Mouse (Mus musculus) liver, embryonic 15.5 days (tissue): ENCODE data around the gene Capn13. TPM values are rescaled to one million over a fixed set of nuclear protein-coding genes. Genes with fewer than 3 reads are reported as not detected.
A peak's percentile ranks its signal among the peaks of the same experiment; 100 is the strongest.
"Not testable (repeated sequence)": the region's sequence is repeated elsewhere in the genome, so short reads cannot be mapped to it uniquely, and the experiment has no call there.

ENCODE experiments used
- ATAC-seq: fragments of 200-750 bp; cut with Nextera tagmentation; 2 replicates; pipeline ENCODE4 v1.8.0; 2017; ENCODE audit warnings: moderate number of reproducible peaks, mild to moderate bottlenecking, moderate library complexity; ENCODE audit not compliant: insufficient read depth
- H3K27ac ChIP-seq: fragments of 300-500 bp; sonication (generic); replicated peaks from 2 replicates; pipeline ENCODE4 v1.5.1; 2015; ENCODE audit warnings: mild to moderate bottlenecking, inconsistent platforms
- H3K27me3 ChIP-seq: fragments of 300-500 bp; sonication (generic); 2 replicates; pipeline ENCODE4 v1.6.1; 2015; ENCODE audit warnings: mild to moderate bottlenecking, inconsistent platforms
- H3K36me3 ChIP-seq: fragments of 300-500 bp; sonication (generic); replicated peaks from 2 replicates; pipeline ENCODE4 v1.6.1; 2015; ENCODE audit warnings: moderate library complexity, mild to moderate bottlenecking, inconsistent platforms
- H3K4me1 ChIP-seq: fragments of 300-500 bp; sonication (generic); replicated peaks from 2 replicates; pipeline ENCODE4 v1.6.1; 2015; ENCODE audit warnings: inconsistent platforms
- H3K4me2 ChIP-seq: fragments of 300-500 bp; sonication (generic); 2 replicates; pipeline ENCODE4 v1.6.1; 2015; ENCODE audit warnings: moderate library complexity, mild to moderate bottlenecking, inconsistent platforms
- H3K4me3 ChIP-seq: fragments of 300-500 bp; sonication (generic); replicated peaks from 2 replicates; pipeline ENCODE4 v1.5.1; 2015; ENCODE audit warnings: mild to moderate bottlenecking, inconsistent platforms
- H3K9ac ChIP-seq: fragments of 300-500 bp; sonication (generic); 2 replicates; pipeline ENCODE4 v1.6.1; 2015; ENCODE audit warnings: moderate library complexity, mild to moderate bottlenecking, inconsistent platforms
- H3K9me3 ChIP-seq: fragments of 300-500 bp; sonication (generic); replicated peaks from 2 replicates; pipeline ENCODE4 v1.6.1; 2016; ENCODE audit warnings: inconsistent platforms
- WGBS: fragments of 180-500 bp; shearing (Covaris S2); methylation state at CpG from one replicate; pipeline ENCODE4 v1.1.7; 2015; ENCODE audit warnings: mixed read lengths; ENCODE audit not compliant: insufficient replicate concordance; 5-methylcytosine and 5-hydroxymethylcytosine counted together
- polyA plus RNA-seq: library from polyadenylated mRNA; unstranded; fragments of >200 nt; fragmentation: Nextera tagmentation; extraction: Ambion mirVana; gene quantifications from 2 replicates; pipeline ENCODE4 v1.2.1, GENCODE M21; 2015

Gene Capn13
- polyA plus RNA-seq, 1 experiment from 2014 or later = not detected

DNA sequence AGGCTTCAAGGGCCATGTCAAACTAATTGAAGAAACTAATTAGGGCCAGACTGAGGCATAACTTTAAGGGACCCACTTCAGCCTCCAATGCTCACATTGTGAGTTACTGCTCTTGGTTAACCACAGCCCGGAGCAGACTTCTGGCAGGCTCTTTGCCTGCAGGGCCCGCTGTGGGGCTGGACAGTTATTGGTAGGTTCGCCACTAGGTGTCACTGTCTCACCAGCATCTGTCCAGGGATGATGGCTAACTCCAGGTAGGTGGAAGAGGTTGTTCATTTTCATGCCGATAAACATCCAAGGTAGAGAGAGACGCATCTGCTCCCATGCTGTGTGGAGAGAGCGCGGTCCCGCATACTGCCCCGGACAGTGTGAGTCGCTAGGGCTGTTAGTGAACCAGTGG, 98.6 kb downstream of the Capn13 start:
- peaks cover 28% of the 10 kb centered on the region for H3K27me3 ChIP-seq
- no peak overlapping the region for H3K4me3 ChIP-seq
- H3K4me1 ChIP-seq = 0 out of 2 replicates have a peak, but pooled peaks cover 3% of the 10 kb centered on the region
- H3K4me2 ChIP-seq = no peak overlapping the region
- peak; percentile 42; the same call in 1 of the 2 replicates for ATAC-seq
- 7% methylated on average over 10 of the region's 10 CpGs for WGBS
- no peak overlapping the region for H3K9ac ChIP-seq
- no peaks in the 10 kb centered on the region for H3K9me3 ChIP-seq
- H3K27ac ChIP-seq = no peak overlapping the region
- H3K36me3 ChIP-seq = no peaks in the 10 kb centered on the region

GRCm38 (mm10) chr17:73301258-73302050, 99.2 kb downstream of the Capn13 start:
- H3K9me3 ChIP-seq = no peaks in the 10 kb centered on the region
- no peak overlapping the region for H3K4me2 ChIP-seq
- H3K9ac ChIP-seq = no peak overlapping the region
- H3K27ac ChIP-seq = no peak overlapping the region
- 0 out of 2 replicates have a peak, but pooled peaks cover 3% of the 10 kb centered on the region for H3K4me1 ChIP-seq
- ATAC-seq = no peak
- H3K4me3 ChIP-seq = no peak overlapping the region
- peaks cover 28% of the 10 kb centered on the region for H3K27me3 ChIP-seq
- 17% methylated on average over 15 of the region's 15 CpGs for WGBS
- no peaks in the 10 kb centered on the region for H3K36me3 ChIP-seq

DNA sequence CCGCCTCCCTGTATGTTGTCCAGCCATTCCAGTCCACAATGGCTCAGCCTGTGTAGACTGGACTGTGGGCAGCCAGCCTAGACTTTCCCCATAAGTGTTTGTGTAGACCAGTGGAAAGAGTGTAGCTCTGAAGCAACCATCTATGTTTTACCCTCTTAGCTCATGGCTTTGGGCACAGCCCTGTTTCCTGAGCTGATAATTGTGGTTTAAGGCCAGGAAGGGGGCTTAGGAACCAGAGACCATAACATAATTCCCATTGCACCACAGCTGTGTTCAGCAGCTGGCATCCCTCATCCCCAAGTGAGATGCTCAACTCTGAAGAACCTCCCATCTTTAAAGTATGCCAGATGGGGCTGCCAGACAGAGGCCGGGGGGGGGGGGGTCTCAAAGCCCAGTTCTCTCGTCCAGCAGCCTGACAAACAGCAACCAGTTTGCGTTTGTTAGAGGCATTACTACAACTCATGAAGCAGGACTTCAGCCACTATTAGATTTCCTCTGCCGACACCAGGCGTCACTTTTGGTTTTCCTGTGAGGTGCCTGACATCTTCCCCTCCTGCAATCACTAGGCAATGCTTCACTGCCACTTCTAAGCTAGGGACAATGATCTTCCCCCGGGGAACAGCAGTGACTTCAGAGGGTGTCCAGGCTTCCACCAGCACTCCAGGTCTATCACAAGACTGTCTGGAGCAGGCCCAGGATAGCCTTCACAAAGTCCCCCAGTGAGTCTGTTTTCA, 100.4 kb downstream of the Capn13 start:
- Histone ChIP-seq H3K27ac (no peak overlapping the region), H3K4me3 (no peak overlapping the region), H3K4me2 (no peak overlapping the region), H3K9ac (no peak overlapping the region), H3K27me3 (peaks cover 28% of the 10 kb centered on the region), H3K9me3 (no peaks in the 10 kb centered on the region), H3K36me3 (no peaks in the 10 kb centered on the region), H3K4me1 (0 out of 2 replicates have a peak, but pooled peaks cover 3% of the 10 kb centered on the region)
- ATAC-seq = no peak
- 24% methylated on average over 7 of the region's 7 CpGs for WGBS

DNA sequence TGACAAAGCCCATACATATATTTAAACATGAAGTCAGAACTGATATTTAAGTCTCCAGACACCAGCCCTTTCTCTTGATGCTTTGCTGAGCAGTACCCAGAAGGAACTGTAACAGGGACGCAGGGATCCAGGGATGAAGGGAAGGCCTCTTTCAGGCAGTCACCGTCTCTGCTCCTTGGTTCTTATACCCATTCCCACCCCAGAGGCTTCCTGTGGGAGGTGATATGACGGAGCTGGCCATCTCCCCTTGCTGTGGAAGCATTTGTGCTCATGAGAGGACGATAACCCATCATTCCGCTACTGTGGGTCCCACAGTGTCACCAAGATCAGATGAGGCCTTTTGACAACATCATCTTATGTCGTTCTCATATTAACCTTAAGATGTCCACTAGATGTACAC, 101.7 kb downstream of the Capn13 start:
- H3K9me3 ChIP-seq = no peaks in the 10 kb centered on the region
- H3K4me2 ChIP-seq = no peak overlapping the region
- no peaks in the 10 kb centered on the region for H3K36me3 ChIP-seq
- H3K4me1 ChIP-seq = 0 out of 2 replicates have a peak, but pooled peaks cover 3% of the 10 kb centered on the region
- H3K27ac ChIP-seq = no peak overlapping the region
- no peak overlapping the region for H3K9ac ChIP-seq
- no peak for ATAC-seq
- 72% methylated on average over 6 of the region's 6 CpGs for WGBS
- peaks cover 26% of the 10 kb centered on the region for H3K27me3 ChIP-seq
- no peak overlapping the region for H3K4me3 ChIP-seq

DNA sequence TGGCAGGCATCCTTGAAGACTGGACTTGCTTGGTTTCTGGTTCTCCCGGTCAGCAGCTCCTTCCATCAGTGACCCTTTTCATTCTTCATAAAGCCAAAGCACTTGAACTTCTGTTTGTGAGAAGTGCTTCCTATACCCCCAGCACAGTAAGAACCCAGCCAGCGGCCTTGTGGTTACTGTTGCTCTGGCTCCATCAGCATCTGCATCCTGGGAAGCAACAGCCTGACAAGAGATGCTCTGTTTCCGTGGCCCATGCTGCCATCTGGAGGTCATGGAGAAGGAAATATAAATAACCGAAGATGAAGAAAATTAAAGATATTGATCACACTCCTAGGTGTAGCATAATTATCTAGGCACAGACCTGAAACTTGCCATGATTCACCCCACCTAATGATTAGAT, 103.8 kb downstream of the Capn13 start:
- no peak overlapping the region for H3K9ac ChIP-seq
- WGBS = 22% methylated on average over 4 of the region's 4 CpGs

DNA sequence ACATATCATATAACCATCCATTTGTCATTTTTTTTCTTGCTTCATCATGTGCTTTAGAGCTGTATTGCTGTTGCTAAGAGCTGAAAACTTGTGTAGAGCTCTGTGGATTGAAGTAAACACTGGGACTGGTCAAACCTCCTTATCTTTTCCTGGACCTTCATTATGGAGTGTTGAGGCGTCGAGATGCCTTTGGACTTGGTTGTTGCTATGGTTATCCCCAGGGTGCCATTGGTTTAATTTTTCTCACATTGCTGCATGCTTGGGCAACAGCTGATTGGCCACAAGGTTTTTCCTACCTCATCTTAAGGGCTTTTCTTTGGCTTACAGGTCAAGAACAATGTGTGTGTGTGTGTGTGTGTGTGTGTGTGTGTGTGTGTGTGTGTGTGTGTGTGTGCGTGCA, 107.4 kb downstream of the Capn13 start:
- Histone ChIP-seq H3K9me3 (no peaks in the 10 kb centered on the region), H3K4me2 (no peak overlapping the region), H3K27me3 (peaks cover 4% of the 10 kb centered on the region; the same call in 1 of the 2 replicates), H3K27ac (no peak overlapping the region), H3K9ac (no peak overlapping the region), H3K4me1 (no peaks in the 10 kb centered on the region), H3K36me3 (no peaks in the 10 kb centered on the region), H3K4me3 (no peak overlapping the region)
- ATAC-seq = no peak
- WGBS = 64% methylated on average over 3 of the region's 3 CpGs

More for the DNA sequence above, 103.8 kb downstream of the Capn13 start:
- Histone ChIP-seq H3K4me1 (0 out of 2 replicates have a peak, but pooled peaks cover 3% of the 10 kb centered on the region), H3K9me3 (no peaks in the 10 kb centered on the region), H3K27me3 (peaks cover 13% of the 10 kb centered on the region), H3K27ac (no peak overlapping the region), H3K36me3 (no peaks in the 10 kb centered on the region), H3K4me2 (no peak overlapping the region), H3K4me3 (no peak overlapping the region)
- no peak for ATAC-seq

DNA sequence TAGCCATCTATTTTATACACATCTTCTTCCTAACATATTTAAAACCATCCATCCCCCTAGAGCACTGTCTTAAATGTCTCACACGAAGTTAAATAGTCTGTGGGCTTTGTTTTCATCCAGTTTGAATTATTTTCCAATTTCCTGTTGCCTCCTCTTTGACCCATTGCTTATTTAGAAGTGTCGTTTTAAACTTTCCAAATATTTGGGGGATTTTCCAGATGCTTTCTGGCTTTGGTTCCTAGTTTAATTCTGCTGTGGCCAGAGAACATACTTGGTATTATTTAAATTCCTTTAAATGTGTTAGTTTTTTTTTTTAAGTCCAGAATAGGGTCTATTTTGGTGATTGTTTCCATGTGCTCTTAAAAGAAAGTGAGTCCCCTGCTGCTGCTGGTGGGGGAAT, 116.4 kb downstream of the Capn13 start:
- H3K4me2 ChIP-seq = no peak overlapping the region
- no peaks in the 10 kb centered on the region for H3K27me3 ChIP-seq
- H3K9me3 ChIP-seq = no peaks in the 10 kb centered on the region
- H3K27ac ChIP-seq = no peak overlapping the region
- H3K36me3 ChIP-seq = no peaks in the 10 kb centered on the region
- no peak overlapping the region for H3K9ac ChIP-seq
- H3K4me1 ChIP-seq = no peaks in the 10 kb centered on the region
- no peak overlapping the region for H3K4me3 ChIP-seq
- 38% methylated on average over 2 of the region's 2 CpGs for WGBS
- ATAC-seq = no peak

DNA sequence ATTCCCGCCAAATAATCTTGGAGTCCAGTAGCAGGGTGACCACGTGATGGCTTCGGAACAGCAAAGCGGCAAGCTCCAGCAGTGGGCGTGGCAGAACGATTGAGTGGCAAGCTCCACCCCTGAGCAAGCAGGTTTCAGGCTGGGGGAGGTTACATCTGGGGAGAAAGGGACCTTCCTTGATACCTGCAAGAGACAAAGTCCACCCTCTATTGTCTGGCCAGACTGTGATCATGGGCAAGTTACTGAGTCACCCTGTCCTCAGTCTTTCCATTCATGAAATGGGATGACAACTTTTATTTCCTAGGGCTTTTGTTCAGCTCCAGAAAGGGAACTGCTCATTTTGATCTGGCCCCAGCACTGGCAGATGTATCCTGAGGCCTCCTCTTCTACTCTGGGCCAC, 118.0 kb downstream of the Capn13 start:
- 36% methylated on average over 6 of the region's 6 CpGs for WGBS

GRCm38 (mm10) chr17:73277770-73278169, 122.9 kb downstream of the Capn13 start:
- no peak for ATAC-seq
- H3K4me3 ChIP-seq = no peak overlapping the region
- H3K4me1 ChIP-seq = no peaks in the 10 kb centered on the region
- no peak overlapping the region for H3K9ac ChIP-seq
- H3K27me3 ChIP-seq = no peaks in the 10 kb centered on the region
- no peak overlapping the region for H3K27ac ChIP-seq
- H3K9me3 ChIP-seq = no peaks in the 10 kb centered on the region
- no peak overlapping the region for H3K4me2 ChIP-seq
- 76% methylated on average over 4 of the region's 4 CpGs for WGBS
- no peaks in the 10 kb centered on the region for H3K36me3 ChIP-seq

More for the DNA sequence above, 118.0 kb downstream of the Capn13 start:
- not testable (repeated sequence) for H3K36me3 ChIP-seq, H3K9me3 ChIP-seq, H3K27ac ChIP-seq, H3K27me3 ChIP-seq, H3K4me3 ChIP-seq, ATAC-seq, H3K4me2 ChIP-seq, H3K4me1 ChIP-seq, H3K9ac ChIP-seq

- H3K27me3 ChIP-seq = no peaks in the 10 kb centered on the region
- H3K4me2 ChIP-seq = no peak overlapping the region
- H3K9ac ChIP-seq = no peak overlapping the region
- no peaks in the 10 kb centered on the region for H3K36me3 ChIP-seq
- no peaks in the 10 kb centered on the region for H3K9me3 ChIP-seq
- H3K4me3 ChIP-seq = no peak overlapping the region
- no peak for ATAC-seq
- no peaks in the 10 kb centered on the region for H3K4me1 ChIP-seq
- H3K27ac ChIP-seq = no peak overlapping the region
- 76% methylated on average over 10 of the region's 10 CpGs for WGBS
Observed at GRCm38 (mm10) chr17:73275066-73275465, 125.6 kb downstream of the Capn13 start.

DNA sequence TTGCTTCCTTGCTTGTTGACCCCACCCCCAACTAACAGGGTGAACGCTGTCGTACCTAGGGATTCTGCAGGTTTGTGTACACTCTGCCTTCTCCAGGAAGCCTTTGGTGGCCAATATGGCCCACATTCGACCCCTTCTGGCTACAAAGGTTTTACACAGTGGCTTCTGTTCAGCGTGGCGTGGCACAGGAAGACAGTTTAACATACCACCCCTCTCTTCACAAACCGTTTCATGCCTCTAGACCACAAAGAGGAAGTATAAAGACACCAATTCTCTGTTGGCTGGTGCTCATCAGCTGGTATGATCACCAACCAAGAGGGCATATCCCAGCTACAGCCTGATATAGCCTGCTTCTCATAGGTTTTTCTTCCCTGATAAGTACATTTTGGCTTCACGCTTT, 126.9 kb downstream of the Capn13 start:
- Histone ChIP-seq H3K27me3 (no peaks in the 10 kb centered on the region), H3K36me3 (no peaks in the 10 kb centered on the region), H3K4me2 (no peak overlapping the region), H3K27ac (no peak overlapping the region), H3K4me1 (no peaks in the 10 kb centered on the region), H3K4me3 (no peak overlapping the region), H3K9ac (no peak overlapping the region), H3K9me3 (no peaks in the 10 kb centered on the region)
- WGBS = 28% methylated on average over 7 of the region's 7 CpGs
- no peak for ATAC-seq
